Mouse (Mus musculus) telencephalon, adult 2 months (tissue): ENCODE measurements at regions not wholly inside any gene's neighbourhood (a gene's known extent, or its start where the extent isn't known, plus 50 kb on each side); places are given as distances from the start of the nearest gene placed in this dataset.

ENCODE experiments used
- DNase-seq: peaks from one replicate; pipeline ENCODE4 v3.0.0-alpha.2; 2011; ENCODE audit warnings: low read depth, low spot score

- no peak for DNase-seq
Observed at GRCm38 (mm10) chr10:35328319-35328862, 383.3 kb downstream of the Amd2 start.

- no peak for DNase-seq
Observed at GRCm38 (mm10) chr10:35298775-35299174, 412.9 kb downstream of the Amd2 start.

GRCm38 (mm10) chr10:35265066-35265465 lies 446.6 kb downstream of the Amd2 start:
- no peak for DNase-seq

- DNase-seq, result no peak
Observed at GRCm38 (mm10) chr10:35236431-35236830, 475.3 kb downstream of the Amd2 start.

GRCm38 (mm10) chr10:35235260-35235659 lies 476.4 kb downstream of the Amd2 start:
- DNase-seq, result no peak

GRCm38 (mm10) chr10:35229540-35229939 lies 482.2 kb downstream of the Amd2 start:
- peak; percentile 57 for DNase-seq
